Mouse (Mus musculus): ENCODE data around the gene Gm438. TPM values are rescaled to one million over a fixed set of nuclear protein-coding genes. Genes with fewer than 3 reads are reported as not detected.
A peak's percentile ranks its signal among the peaks of the same experiment; 100 is the strongest.
"Not testable (repeated sequence)": the region's sequence is repeated elsewhere in the genome, so short reads cannot be mapped to it uniquely, and the experiment has no call there.

Gm438 gene
- polyA plus RNA-seq (2014; fragmentation: Nextera tagmentation; extraction: Ambion mirVana), result not detected in 2 replicates

DNA sequence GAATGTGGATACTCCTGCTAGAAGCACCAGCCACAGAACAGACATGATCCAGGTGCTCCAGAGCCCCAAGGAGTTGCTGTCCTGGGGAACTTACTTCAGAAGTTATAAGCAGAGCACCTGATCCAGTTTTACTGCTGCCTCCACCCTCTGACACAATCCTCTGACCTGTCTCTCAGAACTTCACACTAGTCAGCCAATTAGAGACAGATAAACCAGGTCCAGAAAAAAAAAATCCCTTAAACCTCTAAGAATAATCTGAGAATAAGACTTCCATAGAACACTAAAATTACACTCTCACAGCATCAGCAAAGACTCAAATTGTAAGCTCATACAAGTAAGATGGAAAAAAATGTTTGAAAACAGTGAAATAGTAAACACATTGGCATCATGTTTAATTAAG lies at the start of gene Gm438:
Gm438 (minus strand) TSS at position 101 of the 400 bp plus-strand sequence.
- H3K9ac ChIP-seq (replicated peaks; ENCODE audit: low read length), result no peak within 1 kb of the TSS
- DNase-seq (ENCODE audit: low spot score), result no peak
- H3K36me3 ChIP-seq (replicated peaks; ENCODE audit: control insufficient read depth, insufficient read depth, low read depth, low read length), result no peaks in the 10 kb centered on the region
- H3K9me3 ChIP-seq (replicated peaks; ENCODE audit: control insufficient read depth, low read length), result no peaks in the 10 kb centered on the region
- no peaks in the 10 kb centered on the region for H3K4me1 ChIP-seq (ENCODE audit: control insufficient read depth, insufficient read depth, low read length)
- no peak within 1 kb of the TSS for H3K4me2 ChIP-seq (ENCODE audit: low read depth, low read length)
- no peak for ATAC-seq (replicated peaks; ENCODE audit: insufficient number of reproducible peaks, low FRiP score, low TSS enrichment, low read depth)
- no peak within 1 kb of the TSS for H3K27ac ChIP-seq (replicated peaks; ENCODE audit: low read depth, low read length)
- H3K4me3 ChIP-seq (ENCODE audit: low read depth, low read length), result no peak within 1 kb of the TSS
- no peaks in the 10 kb centered on the region for H3K27me3 ChIP-seq (ENCODE audit: control insufficient read depth, insufficient read depth, low read length)

DNA sequence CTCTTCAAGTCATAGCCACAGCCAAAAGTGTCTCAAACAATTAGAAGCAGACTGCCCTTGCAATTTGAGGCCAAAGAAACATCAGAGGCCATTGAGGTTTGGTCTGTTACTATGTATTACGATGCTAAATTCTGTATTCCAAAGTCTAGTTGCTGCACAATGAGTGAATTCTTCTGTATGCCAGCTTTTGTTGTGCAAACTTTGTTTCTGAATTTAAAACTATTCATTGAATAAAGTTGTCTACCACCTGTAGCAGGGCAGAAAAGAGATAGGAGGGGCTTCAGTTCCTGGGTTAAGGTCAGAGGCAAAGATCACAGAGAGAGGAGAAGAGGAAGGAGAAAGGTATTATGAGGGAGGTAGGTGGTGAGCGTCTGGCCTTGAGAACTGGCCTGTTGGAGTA lies 38.3 kb upstream of the Gm438 start:
- Histone ChIP-seq H3K27ac (replicated peaks; ENCODE audit: low read depth, low read length) (no peak overlapping the region), H3K4me2 (ENCODE audit: low read depth, low read length) (no peak overlapping the region), H3K4me3 (ENCODE audit: low read depth, low read length) (no peak overlapping the region), H3K9me3 (replicated peaks; ENCODE audit: control insufficient read depth, low read length) (no peaks in the 10 kb centered on the region), H3K9ac (replicated peaks; ENCODE audit: low read length) (no peak overlapping the region), H3K27me3 (ENCODE audit: control insufficient read depth, insufficient read depth, low read length) (no peaks in the 10 kb centered on the region), H3K36me3 (replicated peaks; ENCODE audit: control insufficient read depth, insufficient read depth, low read depth, low read length) (no peaks in the 10 kb centered on the region), H3K4me1 (ENCODE audit: control insufficient read depth, insufficient read depth, low read length) (no peaks in the 10 kb centered on the region)
- WGBS, result 74% methylated on average over 2 of the region's 2 CpGs
- no peak for DNase-seq (ENCODE audit: low spot score)
- ATAC-seq (replicated peaks; ENCODE audit: insufficient number of reproducible peaks, low FRiP score, low TSS enrichment, low read depth), result no peak

DNA sequence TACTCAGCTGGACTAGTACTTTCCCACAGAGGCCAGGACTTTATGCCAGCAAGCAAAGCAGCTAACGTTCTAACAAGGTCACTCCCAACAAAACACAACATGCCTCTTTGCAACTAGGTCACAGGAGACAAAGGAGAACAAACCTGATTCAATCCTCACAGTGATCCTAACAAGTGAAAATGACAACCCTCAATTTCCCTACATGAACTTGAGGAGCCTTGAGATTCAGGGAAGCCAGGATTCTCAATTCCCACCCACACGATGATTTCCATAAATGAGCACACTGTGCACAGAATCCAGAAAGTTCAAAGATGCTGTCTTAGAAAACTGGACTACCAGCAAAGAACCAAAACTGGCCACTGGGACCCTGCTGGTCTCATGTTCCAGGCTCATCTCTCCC lies 37.6 kb upstream of the Gm438 start:
- Histone ChIP-seq H3K9me3 (replicated peaks; ENCODE audit: control insufficient read depth, low read length) (no peaks in the 10 kb centered on the region), H3K4me3 (ENCODE audit: low read depth, low read length) (no peak overlapping the region), H3K36me3 (replicated peaks; ENCODE audit: control insufficient read depth, insufficient read depth, low read depth, low read length) (no peaks in the 10 kb centered on the region), H3K9ac (replicated peaks; ENCODE audit: low read length) (no peak overlapping the region), H3K27ac (replicated peaks; ENCODE audit: low read depth, low read length) (no peak overlapping the region), H3K27me3 (ENCODE audit: control insufficient read depth, insufficient read depth, low read length) (no peaks in the 10 kb centered on the region), H3K4me1 (ENCODE audit: control insufficient read depth, insufficient read depth, low read length) (no peaks in the 10 kb centered on the region), H3K4me2 (ENCODE audit: low read depth, low read length) (no peak overlapping the region)
- 91% methylated on average over 2 of the region's 2 CpGs for WGBS
- ATAC-seq (replicated peaks; ENCODE audit: insufficient number of reproducible peaks, low FRiP score, low TSS enrichment, low read depth), result no peak
- DNase-seq (ENCODE audit: low spot score), result no peak

DNA sequence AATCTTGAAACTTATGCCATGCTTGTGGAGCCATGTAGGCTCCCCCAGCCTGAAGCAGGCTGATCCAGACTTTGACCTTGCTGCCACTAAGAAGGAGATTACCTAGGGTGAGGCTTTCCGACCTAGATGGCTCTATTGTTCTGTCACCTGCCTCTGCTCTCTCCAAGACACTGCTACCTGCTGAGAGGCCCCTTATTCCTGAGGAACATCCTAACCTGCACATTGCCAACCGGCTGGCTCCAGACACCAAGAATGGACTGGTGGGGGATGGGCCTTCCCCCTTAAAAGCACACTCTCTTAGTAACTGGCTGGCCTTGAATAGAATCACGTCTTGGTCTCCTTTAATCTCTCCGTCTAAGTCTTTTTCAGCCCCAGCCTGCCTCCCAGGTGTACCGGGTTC lies 20.8 kb upstream of the Gm438 start:
- H3K4me3 ChIP-seq (ENCODE audit: low read depth, low read length); H3K27me3 ChIP-seq (ENCODE audit: control insufficient read depth, insufficient read depth, low read length); H3K9me3 ChIP-seq (replicated peaks; ENCODE audit: control insufficient read depth, low read length); DNase-seq (ENCODE audit: low spot score); H3K4me2 ChIP-seq (ENCODE audit: low read depth, low read length); H3K4me1 ChIP-seq (ENCODE audit: control insufficient read depth, insufficient read depth, low read length); H3K9ac ChIP-seq (replicated peaks; ENCODE audit: low read length); ATAC-seq (replicated peaks; ENCODE audit: insufficient number of reproducible peaks, low FRiP score, low TSS enrichment, low read depth); H3K36me3 ChIP-seq (replicated peaks; ENCODE audit: control insufficient read depth, insufficient read depth, low read depth, low read length); H3K27ac ChIP-seq (replicated peaks; ENCODE audit: low read depth, low read length): not testable (repeated sequence)
- WGBS, result 39% methylated on average over 5 of the region's 5 CpGs

DNA sequence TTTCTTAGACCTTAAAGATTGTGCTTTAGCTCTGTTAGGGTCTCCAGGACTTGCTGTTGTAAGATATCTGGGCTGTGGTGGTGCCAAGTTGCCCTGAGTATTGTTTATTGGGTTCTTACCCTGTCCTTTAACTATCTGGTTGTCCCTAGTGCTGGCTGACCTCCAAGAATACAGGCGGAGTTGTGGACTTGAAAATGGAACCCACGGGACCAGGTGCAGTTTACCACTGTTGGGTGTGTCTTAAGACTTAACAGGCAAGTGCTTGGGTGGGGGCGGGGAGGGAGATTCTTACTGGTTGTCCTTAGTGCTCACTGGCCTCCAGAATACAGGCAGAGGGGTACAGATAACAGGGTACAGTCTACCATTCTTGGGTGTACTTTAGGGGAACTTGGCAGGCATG lies 17.2 kb upstream of the Gm438 start:
- H3K27me3 ChIP-seq (ENCODE audit: control insufficient read depth, insufficient read depth, low read length), result no peaks in the 10 kb centered on the region
- WGBS, result 68% methylated on average over 3 of the region's 3 CpGs
- no peak overlapping the region for H3K4me3 ChIP-seq (ENCODE audit: low read depth, low read length)
- no peak for ATAC-seq (replicated peaks; ENCODE audit: insufficient number of reproducible peaks, low FRiP score, low TSS enrichment, low read depth)
- no peak overlapping the region for H3K4me2 ChIP-seq (ENCODE audit: low read depth, low read length)
- no peaks in the 10 kb centered on the region for H3K9me3 ChIP-seq (replicated peaks; ENCODE audit: control insufficient read depth, low read length)
- no peaks in the 10 kb centered on the region for H3K36me3 ChIP-seq (replicated peaks; ENCODE audit: control insufficient read depth, insufficient read depth, low read depth, low read length)
- H3K9ac ChIP-seq (replicated peaks; ENCODE audit: low read length), result no peak overlapping the region
- no peaks in the 10 kb centered on the region for H3K4me1 ChIP-seq (ENCODE audit: control insufficient read depth, insufficient read depth, low read length)
- no peak overlapping the region for H3K27ac ChIP-seq (replicated peaks; ENCODE audit: low read depth, low read length)
- no peak for DNase-seq (ENCODE audit: low spot score)

GRCm38 (mm10) chr4:144790141-144790540 lies 3.8 kb upstream of the Gm438 start:
- no peak for DNase-seq (ENCODE audit: low spot score)
- no peaks in the 10 kb centered on the region for H3K36me3 ChIP-seq (replicated peaks; ENCODE audit: control insufficient read depth, insufficient read depth, low read depth, low read length)
- no peak overlapping the region for H3K9ac ChIP-seq (replicated peaks; ENCODE audit: low read length)
- 43% methylated on average over 1 of the region's 1 CpGs for WGBS
- H3K9me3 ChIP-seq (replicated peaks; ENCODE audit: control insufficient read depth, low read length), result no peaks in the 10 kb centered on the region
- no peak overlapping the region for H3K4me3 ChIP-seq (ENCODE audit: low read depth, low read length)
- no peaks in the 10 kb centered on the region for H3K27me3 ChIP-seq (ENCODE audit: control insufficient read depth, insufficient read depth, low read length)
- no peak overlapping the region for H3K27ac ChIP-seq (replicated peaks; ENCODE audit: low read depth, low read length)
- no peak for ATAC-seq (replicated peaks; ENCODE audit: insufficient number of reproducible peaks, low FRiP score, low TSS enrichment, low read depth)
- no peaks in the 10 kb centered on the region for H3K4me1 ChIP-seq (ENCODE audit: control insufficient read depth, insufficient read depth, low read length)
- H3K4me2 ChIP-seq (ENCODE audit: low read depth, low read length), result no peak overlapping the region

GRCm38 (mm10) chr4:144782476-144783197 lies 3.7 kb downstream of the Gm438 start:
- DNase-seq (ENCODE audit: low spot score), result no peak
- Histone ChIP-seq H3K27me3 (ENCODE audit: control insufficient read depth, insufficient read depth, low read length) (no peaks in the 10 kb centered on the region), H3K36me3 (replicated peaks; ENCODE audit: control insufficient read depth, insufficient read depth, low read depth, low read length) (no peaks in the 10 kb centered on the region), H3K9ac (replicated peaks; ENCODE audit: low read length) (no peak overlapping the region), H3K4me3 (ENCODE audit: low read depth, low read length) (no peak overlapping the region), H3K4me1 (ENCODE audit: control insufficient read depth, insufficient read depth, low read length) (no peaks in the 10 kb centered on the region), H3K9me3 (replicated peaks; ENCODE audit: control insufficient read depth, low read length) (no peaks in the 10 kb centered on the region), H3K4me2 (ENCODE audit: low read depth, low read length) (no peak overlapping the region), H3K27ac (replicated peaks; ENCODE audit: low read depth, low read length) (no peak overlapping the region)
- ATAC-seq (replicated peaks; ENCODE audit: insufficient number of reproducible peaks, low FRiP score, low TSS enrichment, low read depth), result no peak
- 80% methylated on average over 3 of the region's 3 CpGs for WGBS

- ATAC-seq (replicated peaks; ENCODE audit: insufficient number of reproducible peaks, low FRiP score, low TSS enrichment, low read depth) (no peak), DNase-seq (ENCODE audit: low spot score) (peak; percentile 53)
- Histone ChIP-seq H3K9ac (replicated peaks; ENCODE audit: low read length) (no peak overlapping the region), H3K4me2 (ENCODE audit: low read depth, low read length) (no peak overlapping the region), H3K36me3 (replicated peaks; ENCODE audit: control insufficient read depth, insufficient read depth, low read depth, low read length) (no peaks in the 10 kb centered on the region), H3K4me1 (ENCODE audit: control insufficient read depth, insufficient read depth, low read length) (no peaks in the 10 kb centered on the region), H3K27me3 (ENCODE audit: control insufficient read depth, insufficient read depth, low read length) (no peaks in the 10 kb centered on the region), H3K27ac (replicated peaks; ENCODE audit: low read depth, low read length) (no peak overlapping the region), H3K9me3 (replicated peaks; ENCODE audit: control insufficient read depth, low read length) (no peaks in the 10 kb centered on the region), H3K4me3 (ENCODE audit: low read depth, low read length) (no peak overlapping the region)
- 21% methylated on average over 2 of the region's 2 CpGs for WGBS
Observed at GRCm38 (mm10) chr4:144765722-144766121, 20.7 kb downstream of the Gm438 start.

All from embryonic facial prominence, embryonic 11.5 days (tissue).